Mouse (Mus musculus): ENCODE measurements around the gene Sgf29.
"Not testable (repeated sequence)": the region's sequence is repeated elsewhere in the genome, so short reads cannot be mapped to it uniquely, and the experiment has no call there.

The Sgf29 gene

DNA sequence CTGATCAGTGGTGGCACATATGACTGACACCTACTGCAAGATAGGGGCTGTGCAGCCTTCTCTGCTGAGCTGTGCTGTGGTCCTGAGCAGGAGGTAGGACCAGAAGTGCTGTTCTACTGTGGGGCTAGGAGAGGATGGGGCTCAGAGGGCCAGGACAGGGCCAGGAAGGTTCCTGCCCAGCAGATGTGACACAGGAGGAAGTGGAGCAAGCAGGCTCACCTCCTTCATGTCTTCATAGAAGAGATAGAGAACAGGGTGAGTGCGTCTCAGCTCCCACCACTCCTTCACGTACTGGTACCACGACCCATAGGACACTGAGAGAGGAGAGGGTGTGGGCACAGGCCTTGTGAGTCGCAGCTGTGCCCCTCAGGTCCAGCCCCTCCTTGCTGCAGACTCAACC is 39.0 kb downstream of the Sgf29 start:
- DNase-seq (ENCODE audit: low spot score): not testable (repeated sequence)

DNA sequence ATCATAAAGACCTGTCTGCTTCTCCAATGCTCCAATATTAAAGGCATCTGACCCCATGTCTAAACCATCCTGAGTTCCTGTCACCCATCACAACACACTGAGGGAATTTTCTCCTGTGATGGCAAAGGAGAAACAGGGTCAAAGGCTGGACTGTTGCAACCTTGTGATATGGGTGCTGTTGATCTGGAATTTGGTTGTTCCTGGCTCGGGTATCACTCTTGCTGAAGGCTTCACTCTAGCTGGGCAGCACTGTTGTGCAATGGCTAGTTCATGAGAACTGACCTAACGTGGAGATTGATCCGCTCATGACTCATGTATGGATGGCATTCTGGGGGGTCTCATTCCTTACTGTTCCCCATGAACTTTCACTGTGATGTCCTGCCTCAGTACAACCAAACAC is 39.9 kb downstream of the Sgf29 start:
- no peak for DNase-seq (ENCODE audit: low spot score)

DNA sequence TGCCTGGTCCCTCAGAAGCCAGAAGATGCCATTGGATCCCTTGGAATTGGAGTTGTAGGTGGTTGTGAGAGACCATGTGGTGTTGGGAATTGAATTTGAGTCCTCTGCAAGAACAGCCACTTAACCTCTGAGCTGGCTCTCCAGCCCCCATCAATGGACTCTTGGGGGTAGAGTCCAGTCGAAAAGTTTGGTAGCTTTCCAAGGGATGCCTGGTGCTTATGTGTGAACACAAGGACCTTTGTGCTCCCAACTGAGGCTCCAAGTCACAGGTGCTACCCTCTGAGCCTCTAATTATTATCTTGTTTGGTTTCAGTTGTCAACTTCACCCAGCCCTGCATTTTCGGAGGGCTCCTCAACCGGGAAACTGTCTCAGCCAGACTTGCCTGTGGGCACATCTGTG is 41.6 kb downstream of the Sgf29 start:
- no peak for DNase-seq (ENCODE audit: low spot score)

DNA sequence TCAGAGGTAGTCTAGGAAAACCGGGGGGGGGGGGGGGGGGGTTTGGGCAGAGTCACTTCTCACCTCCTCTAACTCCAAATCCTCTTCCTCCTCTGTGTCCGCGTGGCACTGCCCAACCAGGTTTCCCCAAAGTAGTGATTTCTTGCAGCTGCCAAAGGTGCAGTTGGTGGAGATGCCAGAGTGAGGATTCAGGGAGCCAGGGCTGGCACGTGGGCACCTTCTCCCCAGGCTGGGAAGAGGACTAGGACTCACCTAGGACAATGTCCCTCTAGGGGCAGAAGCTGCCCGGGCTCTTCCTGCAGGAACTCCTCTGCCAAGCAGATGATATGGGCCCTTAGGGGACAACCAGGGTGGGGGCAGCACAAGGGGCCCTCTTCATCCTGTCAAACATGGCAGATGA is 42.6 kb downstream of the Sgf29 start:
- no peak for DNase-seq (ENCODE audit: low spot score)

DNA sequence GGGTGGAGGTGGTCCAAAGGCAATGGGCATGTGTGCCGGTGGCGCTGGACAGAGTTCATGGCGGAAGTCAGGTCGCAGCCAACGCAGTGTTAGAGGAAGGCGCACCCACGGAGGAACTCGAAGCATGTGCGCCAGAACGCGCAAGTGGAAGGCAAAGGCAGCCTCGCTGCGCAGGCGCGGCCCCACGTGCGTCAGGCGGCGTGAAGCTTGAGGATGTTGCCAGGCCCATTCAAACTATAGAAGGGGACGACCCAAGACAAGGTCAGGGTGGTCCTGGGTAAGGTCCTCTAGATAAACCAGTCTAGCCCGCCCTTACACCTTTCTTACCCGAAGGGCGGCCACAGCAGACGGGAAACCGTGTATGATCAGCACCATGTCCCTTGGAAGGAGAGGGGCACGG is 43.3 kb downstream of the Sgf29 start:
- DNase-seq (ENCODE audit: low spot score): no peak

DNA sequence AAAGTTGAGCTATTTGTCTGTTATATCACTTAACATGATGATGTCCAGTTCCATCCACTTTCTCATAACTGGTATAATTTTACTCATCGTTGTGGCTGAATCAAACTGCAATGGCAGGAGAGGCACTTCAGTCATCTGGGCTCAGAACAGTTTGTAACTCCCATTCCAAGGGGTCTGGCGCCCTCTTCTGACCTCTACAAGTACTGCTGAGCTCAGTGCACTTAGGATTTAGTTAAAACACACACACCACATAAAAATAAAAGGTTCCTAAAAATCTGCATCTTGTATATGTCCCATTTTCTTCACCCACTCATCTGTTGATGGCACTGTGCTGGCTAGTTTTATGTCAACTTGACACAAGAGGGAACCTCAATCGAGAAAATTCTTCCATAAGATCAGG is 44.1 kb downstream of the Sgf29 start:
- peak; percentile 90 for DNase-seq (ENCODE audit: low spot score)

DNA sequence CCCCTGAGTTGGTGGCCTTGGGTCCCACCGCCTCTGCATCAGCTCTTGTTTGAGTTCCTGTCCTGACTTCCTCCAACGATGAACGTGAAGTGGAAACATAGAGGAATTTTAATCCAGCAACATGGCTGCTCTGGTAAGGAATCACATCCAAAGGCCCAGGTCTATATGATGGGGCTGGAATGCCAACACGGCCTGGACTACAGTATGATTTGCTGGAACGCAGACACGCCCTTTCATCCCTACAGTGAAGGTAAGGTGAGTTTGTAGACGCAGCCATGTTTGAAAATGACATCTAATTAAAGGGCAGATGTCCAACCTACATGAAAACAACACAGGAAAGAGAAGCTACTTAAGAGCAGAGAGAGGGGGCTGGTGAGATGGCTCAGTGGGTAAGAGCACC is 44.7 kb downstream of the Sgf29 start:
- DNase-seq (ENCODE audit: low spot score): no peak

DNA sequence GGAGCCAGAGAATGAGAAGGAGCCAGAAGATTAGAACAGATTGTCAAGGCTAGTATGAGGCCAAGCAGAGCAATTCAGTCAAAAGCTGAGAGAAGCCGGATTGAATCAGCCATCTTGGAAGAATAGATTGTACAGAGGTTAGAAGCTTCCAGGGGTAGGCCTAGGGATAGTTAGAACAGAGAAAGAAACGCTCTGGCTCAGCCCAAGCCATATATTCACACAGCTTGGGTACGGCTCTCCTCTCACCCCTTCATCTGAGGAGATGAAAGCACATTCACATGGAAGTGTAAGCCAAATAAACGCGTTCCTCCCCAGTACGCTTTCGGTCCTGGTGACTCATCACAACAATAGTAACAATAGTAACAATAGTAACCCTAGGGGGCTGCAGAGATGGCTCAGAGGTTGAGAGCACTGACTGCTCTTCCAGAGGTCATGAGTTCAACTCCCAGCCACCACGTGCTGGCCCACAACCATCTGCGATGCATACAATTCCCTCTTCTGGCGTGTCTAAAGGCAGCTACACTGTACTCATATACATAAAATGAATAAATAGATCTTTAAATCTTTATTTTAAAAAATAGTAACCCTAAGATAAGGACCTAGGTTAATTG is 45.4 kb downstream of the Sgf29 start:
- no peak for DNase-seq (ENCODE audit: low spot score)

DNA sequence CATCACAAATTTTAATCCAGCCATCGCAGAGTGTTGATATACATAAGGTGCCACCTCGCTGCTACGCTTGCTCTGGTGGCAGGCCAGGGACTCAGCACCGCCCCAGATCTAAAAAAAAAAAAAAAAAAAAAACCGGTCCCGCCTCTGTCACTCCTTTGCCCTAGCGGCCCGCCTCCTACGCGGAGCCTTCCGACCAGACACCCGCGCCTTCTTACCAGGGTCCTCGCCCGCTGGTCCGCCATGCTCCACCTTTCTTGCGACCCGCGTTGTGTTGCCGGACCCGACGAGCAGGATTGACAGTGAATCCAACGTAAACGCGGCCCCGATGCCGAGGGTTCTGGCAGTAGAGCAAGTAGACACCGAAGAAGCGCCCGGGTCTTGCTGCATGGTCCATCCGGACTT is 46.1 kb downstream of the Sgf29 start, which contains the start of gene Bola2:
TSS of gene Bola2 (plus strand) at position 192 of the 402 bp plus-strand sequence.
- peak; percentile 77 for DNase-seq (ENCODE audit: low spot score)

DNA sequence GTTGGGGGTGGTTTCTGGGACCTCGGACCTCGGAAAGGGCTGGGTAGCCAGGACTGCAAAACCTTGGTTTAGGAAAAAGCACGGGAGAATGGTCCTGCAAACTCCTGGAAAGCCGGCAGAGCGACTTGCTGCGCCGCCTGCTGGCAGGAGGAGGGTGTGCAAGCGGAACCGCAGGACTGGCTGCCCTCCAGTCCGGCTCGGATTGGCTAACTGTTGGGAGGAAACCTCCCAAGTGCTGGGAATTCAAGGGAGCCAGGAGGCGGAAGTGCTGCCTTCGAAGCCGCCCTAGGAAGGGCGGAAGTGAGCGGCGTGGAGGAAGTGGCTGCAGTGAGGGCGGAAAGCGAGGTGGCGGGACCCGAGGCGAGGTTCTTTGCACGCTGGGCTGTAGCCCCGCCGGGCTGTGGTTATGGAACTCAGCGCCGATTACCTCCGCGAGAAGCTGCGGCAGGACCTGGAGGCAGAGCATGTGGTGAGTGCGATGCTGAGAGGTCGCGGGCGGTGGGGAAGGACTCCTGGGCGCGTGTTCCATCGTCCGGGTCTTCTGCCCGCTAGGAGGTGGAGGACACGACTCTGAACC is 46.6 kb downstream of the Sgf29 start, which contains the start of gene Slx1b:
TSS of gene Slx1b (minus strand) at position 154 of the 577 bp plus-strand sequence.
- peak; percentile 98 for DNase-seq (ENCODE audit: low spot score)

DNA sequence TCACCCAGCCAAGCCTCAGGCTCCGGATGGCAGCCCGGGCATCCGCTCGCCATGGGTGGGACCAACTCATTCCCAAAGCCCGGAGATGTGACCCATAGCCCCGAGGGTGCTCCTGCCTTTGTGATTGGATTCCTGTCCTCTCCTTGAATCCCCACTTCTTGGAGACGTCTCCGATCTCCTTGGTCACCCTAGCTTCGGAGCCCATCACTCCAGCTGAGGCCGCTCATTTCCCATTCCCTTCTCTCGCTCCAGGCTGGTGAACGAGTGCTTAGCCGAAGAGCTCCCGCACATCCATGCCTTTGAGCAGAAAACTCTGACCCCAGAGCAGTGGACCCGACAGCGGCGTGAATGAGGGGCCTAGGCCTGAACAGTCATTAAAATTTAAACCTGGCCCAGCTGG is 47.2 kb downstream of the Sgf29 start:
- no peak for DNase-seq (ENCODE audit: low spot score)

DNA sequence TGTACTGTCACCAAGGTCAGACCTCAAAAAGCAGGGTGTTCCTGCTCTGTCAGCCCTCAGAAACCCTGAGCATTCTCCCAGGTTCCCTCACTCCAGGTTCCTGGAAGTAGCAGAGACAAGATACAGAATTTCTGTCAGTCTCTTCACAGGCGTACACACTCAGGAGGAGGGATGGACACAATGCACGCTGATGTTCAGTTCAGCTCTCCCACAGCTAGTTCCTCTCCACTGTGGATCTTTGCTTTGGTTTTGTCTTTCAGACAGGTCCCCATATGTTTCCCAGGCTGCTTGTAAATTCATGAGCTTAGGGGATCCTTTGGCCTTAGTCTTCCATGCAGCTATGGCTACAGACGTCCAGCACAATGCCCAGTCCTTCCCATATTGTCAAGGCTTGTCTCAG is 47.8 kb downstream of the Sgf29 start:
- no peak for DNase-seq (ENCODE audit: low spot score)

DNA sequence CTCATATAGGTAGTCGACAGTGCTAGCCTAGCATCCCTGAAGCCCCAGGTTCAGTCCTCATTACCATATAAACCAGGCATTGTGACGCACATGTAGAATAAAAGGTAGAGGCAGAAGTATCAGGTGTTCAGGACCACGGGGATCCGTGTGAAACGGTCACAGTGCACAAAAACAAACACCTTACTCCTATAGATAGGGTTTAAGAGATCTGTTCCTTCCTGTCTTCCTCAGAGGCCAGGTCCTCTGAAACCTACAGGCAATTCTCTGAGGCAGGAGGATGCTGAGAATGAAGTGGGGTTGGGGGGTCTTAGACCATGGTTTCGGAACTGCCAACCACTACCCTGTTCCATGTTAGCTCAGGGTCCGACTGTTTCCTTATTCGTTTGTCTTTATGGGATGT is 48.7 kb downstream of the Sgf29 start:
- no peak for DNase-seq (ENCODE audit: low spot score)

DNA sequence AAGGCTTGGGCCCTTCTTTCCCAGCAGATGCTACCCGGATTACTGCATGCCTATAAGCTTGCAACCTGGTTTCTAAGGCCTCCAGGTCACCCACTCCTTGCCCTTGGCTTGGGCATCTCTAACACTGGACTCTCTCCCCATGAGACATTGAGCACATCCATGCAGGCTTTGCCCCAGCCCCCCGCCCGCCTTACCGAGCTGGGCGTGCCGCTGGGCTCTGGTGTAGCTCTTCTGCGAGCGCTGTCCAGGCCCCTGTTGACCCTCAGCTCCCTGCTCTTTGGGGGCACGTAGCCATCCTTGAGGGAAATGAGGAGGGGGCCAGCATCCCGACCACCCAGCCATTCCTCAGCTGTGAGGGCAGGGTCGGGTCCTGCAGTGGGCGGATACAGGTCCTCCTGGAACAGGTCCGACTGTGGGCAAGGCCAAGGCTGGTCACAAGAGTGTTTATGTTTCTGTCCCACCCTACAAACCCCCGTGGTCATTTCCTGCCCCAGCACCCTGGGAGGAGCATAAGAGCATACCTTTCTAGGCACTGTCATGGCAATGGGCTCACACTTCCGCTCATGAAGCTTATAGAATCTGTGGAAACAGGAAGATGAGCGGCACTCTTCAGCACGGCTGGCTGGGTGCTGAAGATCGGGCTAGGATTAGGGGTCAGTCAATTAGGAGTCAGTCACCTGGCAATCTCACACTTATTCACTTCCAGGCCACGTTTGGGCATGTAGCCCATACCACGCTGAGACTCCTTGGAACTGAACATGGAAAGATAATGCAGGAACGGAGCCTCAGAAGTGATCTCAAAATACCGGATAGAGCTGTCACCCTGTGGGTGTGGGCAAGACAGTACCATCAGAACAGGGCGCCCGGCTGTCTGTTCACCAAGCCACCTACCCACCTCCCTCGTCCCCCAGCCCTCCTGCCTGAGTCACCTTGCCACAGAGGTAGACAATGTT is 51.2 kb downstream of the Sgf29 start:
- no peak for DNase-seq (ENCODE audit: low spot score)

DNA sequence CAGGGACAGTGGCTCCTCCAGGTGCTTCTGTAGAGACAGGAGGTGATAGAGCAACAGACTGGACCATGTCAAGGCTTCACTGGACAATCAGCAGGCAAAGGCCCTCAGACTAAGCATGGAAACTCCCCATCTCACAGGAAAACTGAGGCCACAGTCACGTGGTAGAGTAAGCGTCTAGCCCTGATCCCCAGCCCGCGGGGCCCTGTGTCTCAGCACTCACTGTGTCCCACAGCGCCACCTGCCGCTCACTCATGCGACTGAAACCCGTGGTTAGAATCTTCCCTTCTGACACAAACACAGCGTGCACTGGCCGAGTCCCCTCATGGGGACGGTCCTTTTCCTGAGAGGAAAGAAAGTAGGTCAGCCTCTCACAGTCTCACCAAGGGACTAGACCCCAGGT is 52.0 kb downstream of the Sgf29 start:
- DNase-seq (ENCODE audit: low spot score): peak; percentile 90

DNA sequence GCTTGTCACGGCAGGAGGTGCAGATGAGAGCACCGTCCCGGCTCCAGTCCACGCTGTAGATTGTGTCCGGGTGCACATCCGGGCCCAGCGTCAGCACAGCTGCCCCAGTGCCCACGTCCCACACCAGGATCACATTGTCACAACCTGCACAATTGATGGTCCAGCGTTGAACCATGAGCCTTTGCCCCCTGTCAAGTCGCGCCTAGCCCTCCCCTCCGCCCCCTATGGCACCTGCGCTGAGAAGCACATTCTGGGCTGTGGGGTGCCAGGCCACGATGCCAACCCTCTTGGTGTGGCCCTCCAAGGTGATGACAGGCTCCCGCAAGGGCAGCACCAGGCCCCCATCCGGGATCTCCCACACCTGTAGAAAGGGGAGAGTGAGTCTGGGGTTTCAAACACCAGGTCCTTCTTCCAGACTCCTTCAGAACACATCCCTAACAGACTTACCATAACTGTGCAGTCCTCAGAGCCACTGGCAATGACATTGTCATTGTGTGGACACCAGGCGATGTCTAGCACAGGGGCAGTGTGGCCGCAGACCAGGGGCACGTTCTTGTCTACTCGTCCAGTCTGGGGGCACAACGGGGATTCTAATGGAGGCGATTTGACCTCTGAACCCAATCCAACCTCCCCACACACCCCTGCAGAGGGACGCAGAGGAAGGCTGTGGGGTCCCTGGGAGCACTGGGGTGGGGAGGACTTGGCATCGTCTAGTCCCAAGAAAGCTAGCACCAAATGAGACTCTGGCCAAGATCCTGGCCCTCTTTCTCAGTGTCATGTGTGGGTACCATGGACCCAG is 52.6 kb downstream of the Sgf29 start:
- no peak for DNase-seq (ENCODE audit: low spot score)

DNA sequence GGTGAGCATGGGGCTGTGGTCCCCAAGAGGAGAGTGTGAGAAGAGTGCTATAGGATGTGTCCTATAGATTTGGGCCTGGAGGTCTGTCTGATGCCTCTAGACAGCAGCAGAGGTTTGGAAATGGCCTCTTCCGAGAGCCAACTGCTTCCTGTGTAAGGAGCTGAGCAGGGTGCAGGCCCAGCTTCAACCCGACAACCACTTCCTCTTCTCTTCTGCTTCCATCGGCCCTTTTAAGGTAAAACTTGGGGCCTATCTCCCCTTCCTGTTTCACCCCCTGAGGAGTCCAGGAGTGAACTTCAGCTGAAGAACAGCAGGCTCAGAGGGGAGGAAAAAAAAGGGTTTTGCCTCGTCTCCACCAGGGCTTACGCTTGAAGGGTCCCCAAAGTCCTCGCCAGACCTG is 53.2 kb downstream of the Sgf29 start:
- DNase-seq (ENCODE audit: low spot score): no peak

DNA sequence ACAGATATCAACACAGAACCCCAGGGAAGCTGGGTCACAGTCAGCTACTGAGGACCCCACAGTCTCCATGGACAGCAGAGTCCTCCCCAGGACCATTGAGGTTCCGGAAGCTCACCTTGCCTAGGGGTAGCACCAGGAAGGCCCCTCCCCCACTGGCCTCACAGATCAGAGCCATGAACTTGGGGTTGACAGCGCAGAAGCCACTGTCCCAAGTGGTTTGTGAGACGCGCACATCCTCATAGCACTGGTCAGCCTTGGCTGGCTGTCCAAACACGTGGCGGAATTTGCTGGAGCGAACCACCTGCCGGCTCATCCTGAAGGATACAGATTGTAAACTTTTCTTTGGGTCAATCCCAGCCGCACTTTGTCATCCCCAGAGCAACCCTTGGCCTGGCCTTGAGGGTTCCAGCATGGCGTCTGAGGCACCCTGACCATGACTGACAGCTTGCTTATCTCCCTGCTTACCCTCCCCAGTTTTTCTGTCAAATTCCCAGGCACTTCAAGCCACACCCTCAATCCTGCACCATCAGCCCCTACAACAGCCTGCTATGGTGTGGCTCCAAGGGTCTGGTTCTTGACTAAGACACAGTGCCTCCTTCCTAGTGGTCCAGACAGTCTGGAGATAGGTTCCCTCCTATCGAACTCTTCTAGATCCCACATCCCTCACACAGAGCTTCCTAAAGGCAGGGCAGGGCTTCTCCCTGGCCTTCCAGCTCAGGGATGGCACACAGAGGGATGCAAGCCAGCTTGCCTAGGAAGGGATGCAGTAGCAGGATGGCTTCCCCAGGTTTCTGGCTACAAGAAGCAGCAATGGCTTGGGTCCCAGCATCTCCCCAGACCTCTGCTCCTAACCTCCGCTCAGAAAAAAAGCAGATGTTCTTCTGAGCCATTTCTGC is 54.0 kb downstream of the Sgf29 start:
- DNase-seq (ENCODE audit: low spot score): no peak

DNA sequence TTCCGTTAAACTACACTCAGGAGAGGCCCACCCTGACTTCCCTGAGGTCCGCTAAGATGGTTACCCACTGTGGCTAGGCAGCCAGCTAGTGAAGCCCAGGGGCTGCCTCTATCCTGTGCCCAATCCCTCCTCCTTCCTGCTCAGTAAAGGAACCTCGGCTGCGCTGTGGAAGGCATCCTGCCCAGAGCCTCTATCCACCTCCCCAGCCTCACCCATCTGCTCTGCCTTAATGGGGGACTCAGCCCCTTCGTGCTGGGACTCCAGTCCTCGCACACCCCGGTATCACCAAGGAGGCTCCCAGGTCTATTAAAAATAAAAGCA is 54.6 kb downstream of the Sgf29 start:
- DNase-seq (ENCODE audit: low spot score): no peak

DNA sequence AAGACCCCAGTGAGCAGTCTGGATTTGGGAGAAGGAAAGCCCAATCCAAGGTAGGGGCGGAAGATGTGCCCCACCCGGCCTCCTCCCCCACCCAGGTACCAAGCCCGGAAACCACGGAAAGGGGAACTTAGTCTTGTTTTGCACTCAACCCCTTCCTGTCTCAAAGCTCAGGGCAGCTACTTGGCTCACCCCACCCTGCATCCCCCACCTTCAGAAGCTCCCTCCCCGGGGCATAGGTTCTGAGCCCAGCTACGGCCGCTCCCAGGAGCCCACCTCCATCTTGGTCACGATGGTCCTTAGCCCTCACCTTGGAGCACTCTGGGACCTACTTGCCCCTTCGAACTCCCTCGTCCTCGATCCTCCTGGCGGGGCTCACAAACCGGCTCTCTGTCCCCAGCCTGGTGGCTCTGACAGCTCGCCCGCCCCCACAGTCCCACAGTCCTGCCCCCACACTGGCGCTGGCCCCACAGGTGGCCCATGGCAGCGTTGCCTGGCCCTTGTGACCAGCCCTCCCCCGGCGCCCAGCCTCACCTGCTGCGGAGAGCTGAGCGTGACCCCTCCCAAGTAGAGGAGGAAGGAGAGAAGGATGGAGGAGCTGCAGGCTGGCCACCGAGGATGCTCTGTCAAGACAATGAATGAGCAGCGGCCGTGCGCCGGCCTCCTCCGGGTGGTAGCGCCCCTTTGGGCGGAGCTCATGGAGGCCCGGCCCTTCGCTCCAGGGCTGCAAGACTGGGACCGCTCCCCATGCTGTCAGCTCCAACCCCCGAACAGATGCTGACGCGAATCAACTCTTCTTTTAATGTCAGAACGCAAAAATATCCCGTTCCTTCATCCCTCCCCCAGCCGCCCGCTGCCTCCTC is 55.2 kb downstream of the Sgf29 start:
- peak; percentile 86 for DNase-seq (ENCODE audit: low spot score)

Data from MN1 (cell line).